Mouse (Mus musculus) fibroblast of lung, adult 2 months (primary cell): ENCODE measurements at regions not wholly inside any gene's neighbourhood (a gene's known extent, or its start where the extent isn't known, plus 50 kb on each side); places are given as distances from the start of the nearest gene placed in this dataset.

Experiments
- DNase-seq: peaks from one replicate; pipeline ENCODE4 v3.0.0-alpha.2; 2011; ENCODE audit warnings: low read depth

- no peak for DNase-seq
These were observed 303.2 kb downstream of the Olfm3 start for GRCm38 (mm10) chr3:115207072-115207471.

DNA sequence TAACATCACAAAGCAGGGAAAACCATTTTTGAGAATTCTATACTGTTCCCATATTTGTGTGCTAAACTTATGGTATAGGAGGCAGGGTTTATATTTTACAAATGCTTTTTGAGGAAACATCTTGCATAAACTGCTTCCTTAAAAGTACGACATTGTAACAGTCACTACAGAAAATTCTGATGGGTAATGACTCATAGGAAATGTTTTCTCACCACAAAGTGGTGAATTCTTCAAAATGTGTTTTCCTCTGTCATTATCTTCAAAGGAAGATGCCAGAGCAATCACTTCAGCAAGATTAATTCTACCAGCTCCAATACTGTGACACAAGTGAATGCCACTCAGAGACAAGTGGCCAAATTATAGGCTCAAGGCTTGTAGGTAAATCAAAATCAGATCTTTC is 308.0 kb downstream of the Olfm3 start:
- DNase-seq, result no peak

DNA sequence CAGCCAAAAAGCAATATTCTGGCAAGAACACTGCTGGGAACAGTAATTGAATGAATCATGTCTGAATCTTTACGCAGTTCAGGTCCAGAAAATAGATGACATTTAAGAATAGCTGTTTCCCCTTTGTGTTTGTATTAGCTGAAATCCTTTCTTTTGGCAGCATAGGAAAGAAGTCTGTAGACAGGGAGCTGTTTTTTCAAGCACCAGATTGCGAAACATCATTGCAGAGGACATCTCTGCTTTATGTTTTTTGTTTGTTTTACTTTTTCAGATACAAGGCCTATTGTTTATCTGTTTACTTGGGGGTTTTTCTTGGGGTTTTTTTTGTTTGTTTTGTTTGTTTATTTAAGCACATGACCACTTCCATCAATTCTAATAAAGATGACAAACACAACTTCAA is 309.6 kb downstream of the Olfm3 start:
- peak; percentile 29 for DNase-seq

GRCm38 (mm10) chr3:115240497-115240896 is 336.6 kb downstream of the Olfm3 start:
- DNase-seq, result no peak

GRCm38 (mm10) chr3:115252618-115253379 is 348.9 kb downstream of the Olfm3 start:
- no peak for DNase-seq

- DNase-seq, result no peak
These were observed 372.3 kb downstream of the Olfm3 start for GRCm38 (mm10) chr3:115276207-115276606.

DNA sequence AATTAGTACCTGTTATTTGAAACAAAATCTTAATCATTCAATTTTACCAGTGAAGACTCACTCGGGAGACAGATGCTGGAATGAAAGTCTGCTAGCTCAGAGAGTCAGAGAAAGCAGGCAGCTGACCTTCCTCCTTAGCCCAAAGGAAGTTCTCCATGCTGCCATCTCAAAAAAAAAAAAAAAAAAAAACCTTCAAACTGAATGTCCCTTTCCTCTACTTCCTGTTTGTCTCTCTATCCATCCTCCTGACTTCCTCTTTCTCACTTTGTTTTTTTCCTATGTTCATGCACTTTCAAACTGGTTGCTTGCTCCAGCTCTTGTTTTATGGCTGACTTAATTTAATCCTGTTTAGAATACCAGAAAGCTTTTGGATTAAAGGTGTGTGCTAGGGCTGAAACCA is 377.4 kb downstream of the Olfm3 start:
- no peak for DNase-seq

- DNase-seq, result no peak
These were observed 380.6 kb downstream of the Olfm3 start for GRCm38 (mm10) chr3:115284487-115284886.
